Mouse (Mus musculus): ENCODE results near the gene Dera. TPM values are rescaled to one million over a fixed set of nuclear protein-coding genes. Genes with fewer than 3 reads are reported as not detected.

The Dera gene
- total and polyA plus RNA-seq, 3 experiments = 47.6 to 69.4 (median 51.2) TPM

- no peak for TF ChIP-seq GATA1 (IDR thresholded peaks at IDR 0.05; ENCODE audit: borderline replicate concordance, low read length)
- no peak for TF ChIP-seq CTCF (IDR thresholded peaks at IDR 0.05; ENCODE audit: low read depth, low read length)
- TF ChIP-seq POLR2AphosphoS5 (IDR thresholded peaks at IDR 0.05; ENCODE audit: insufficient replicate concordance, low read depth, low read length) = no peak
- no peak for TF ChIP-seq GATA2 (IDR thresholded peaks at IDR 0.05; ENCODE audit: borderline replicate concordance, low read depth, low read length)
- TF ChIP-seq TAL1 (conservative IDR thresholded peaks at IDR 0.05; ENCODE audit: low read depth, low read length) = no peak
- H3K4me3 ChIP-seq (ENCODE audit: low read depth, low read length) = no peak overlapping the region
- peaks cover 55% of the 10 kb centered on the region for H3K36me3 ChIP-seq (replicated peaks)
- no peaks in the 10 kb centered on the region for H3K27me3 ChIP-seq (ENCODE audit: insufficient read depth, low read length)
- no peaks in the 10 kb centered on the region for H3K9me3 ChIP-seq (replicated peaks)
- ATAC-seq (ENCODE audit: extremely low read depth, insufficient number of reproducible peaks, low FRiP score, poor library complexity, severe bottlenecking) (no peak), DNase-seq (ENCODE audit: low spot score) (no peak)
- no peaks in the 10 kb centered on the region for H3K4me1 ChIP-seq (ENCODE audit: insufficient read depth, low read depth, low read length)
Measured at GRCm38 (mm10) chr6:137806806-137807205, 52.5 kb downstream of the Dera start.

- H3K4me3 ChIP-seq (ENCODE audit: low read depth, low read length) = no peak overlapping the region
- H3K4me1 ChIP-seq (ENCODE audit: insufficient read depth, low read depth, low read length) = no peaks in the 10 kb centered on the region
- DNase-seq (ENCODE audit: low spot score) (no peak), ATAC-seq (ENCODE audit: extremely low read depth, insufficient number of reproducible peaks, low FRiP score, poor library complexity, severe bottlenecking) (no peak)
- no peaks in the 10 kb centered on the region for H3K27me3 ChIP-seq (ENCODE audit: insufficient read depth, low read length)
- H3K9me3 ChIP-seq (replicated peaks) = no peaks in the 10 kb centered on the region
- H3K36me3 ChIP-seq (replicated peaks) = peaks cover 54% of the 10 kb centered on the region
- no peak for TF ChIP-seq CTCF (IDR thresholded peaks at IDR 0.05; ENCODE audit: low read depth, low read length)
- no peak for TF ChIP-seq GATA1 (IDR thresholded peaks at IDR 0.05; ENCODE audit: borderline replicate concordance, low read length)
Measured at GRCm38 (mm10) chr6:137807296-137807695, 53.0 kb downstream of the Dera start.

GRCm38 (mm10) chr6:137808706-137809105 lies 54.4 kb downstream of the Dera start:
- no peaks in the 10 kb centered on the region for H3K9me3 ChIP-seq (replicated peaks)
- H3K4me1 ChIP-seq (ENCODE audit: insufficient read depth, low read depth, low read length) = no peaks in the 10 kb centered on the region
- no peak for DNase-seq (ENCODE audit: low spot score)
- H3K4me3 ChIP-seq (ENCODE audit: low read depth, low read length) = no peak overlapping the region
- H3K27me3 ChIP-seq (ENCODE audit: insufficient read depth, low read length) = no peaks in the 10 kb centered on the region
- TF ChIP-seq GATA1 (IDR thresholded peaks at IDR 0.05; ENCODE audit: borderline replicate concordance, low read length) (no peak), TAL1 (conservative IDR thresholded peaks at IDR 0.05; ENCODE audit: low read depth, low read length) (no peak), GATA2 (IDR thresholded peaks at IDR 0.05; ENCODE audit: borderline replicate concordance, low read depth, low read length) (no peak), CTCF (IDR thresholded peaks at IDR 0.05; ENCODE audit: low read depth, low read length) (no peak), POLR2AphosphoS5 (IDR thresholded peaks at IDR 0.05; ENCODE audit: insufficient replicate concordance, low read depth, low read length) (no peak)
- ATAC-seq (ENCODE audit: extremely low read depth, insufficient number of reproducible peaks, low FRiP score, poor library complexity, severe bottlenecking) = no peak
- H3K36me3 ChIP-seq (replicated peaks) = peaks cover 54% of the 10 kb centered on the region

GRCm38 (mm10) chr6:137810136-137810535 lies 55.8 kb downstream of the Dera start:
- no peaks in the 10 kb centered on the region for H3K9me3 ChIP-seq (replicated peaks)
- ATAC-seq (ENCODE audit: extremely low read depth, insufficient number of reproducible peaks, low FRiP score, poor library complexity, severe bottlenecking) (no peak), DNase-seq (ENCODE audit: low spot score) (no peak)
- TF ChIP-seq CTCF (IDR thresholded peaks at IDR 0.05; ENCODE audit: low read depth, low read length) = no peak
- TF ChIP-seq GATA2 (IDR thresholded peaks at IDR 0.05; ENCODE audit: borderline replicate concordance, low read depth, low read length) = no peak
- no peak for TF ChIP-seq GATA1 (IDR thresholded peaks at IDR 0.05; ENCODE audit: borderline replicate concordance, low read length)
- TF ChIP-seq POLR2AphosphoS5 (IDR thresholded peaks at IDR 0.05; ENCODE audit: insufficient replicate concordance, low read depth, low read length) = no peak
- TF ChIP-seq TAL1 (conservative IDR thresholded peaks at IDR 0.05; ENCODE audit: low read depth, low read length) = no peak
- H3K4me3 ChIP-seq (ENCODE audit: low read depth, low read length) = no peak overlapping the region
- peaks cover 61% of the 10 kb centered on the region for H3K36me3 ChIP-seq (replicated peaks)
- no peaks in the 10 kb centered on the region for H3K4me1 ChIP-seq (ENCODE audit: insufficient read depth, low read depth, low read length)
- H3K27me3 ChIP-seq (ENCODE audit: insufficient read depth, low read length) = no peaks in the 10 kb centered on the region

GRCm38 (mm10) chr6:137814006-137814405 lies 59.7 kb downstream of the Dera start:
- DNase-seq (ENCODE audit: low spot score) (no peak), ATAC-seq (ENCODE audit: extremely low read depth, insufficient number of reproducible peaks, low FRiP score, poor library complexity, severe bottlenecking) (peak; percentile 78)
- Histone ChIP-seq H3K9me3 (replicated peaks) (no peaks in the 10 kb centered on the region), H3K36me3 (replicated peaks) (peaks cover 59% of the 10 kb centered on the region), H3K4me1 (ENCODE audit: insufficient read depth, low read depth, low read length) (no peaks in the 10 kb centered on the region), H3K4me3 (ENCODE audit: low read depth, low read length) (no peak overlapping the region), H3K27me3 (ENCODE audit: insufficient read depth, low read length) (no peaks in the 10 kb centered on the region)
- TF ChIP-seq CTCF (IDR thresholded peaks at IDR 0.05; ENCODE audit: low read depth, low read length) (no peak), TAL1 (conservative IDR thresholded peaks at IDR 0.05; ENCODE audit: low read depth, low read length) (no peak), GATA2 (IDR thresholded peaks at IDR 0.05; ENCODE audit: borderline replicate concordance, low read depth, low read length) (no peak), POLR2AphosphoS5 (IDR thresholded peaks at IDR 0.05; ENCODE audit: insufficient replicate concordance, low read depth, low read length) (no peak), GATA1 (IDR thresholded peaks at IDR 0.05; ENCODE audit: borderline replicate concordance, low read length) (no peak)

GRCm38 (mm10) chr6:137816508-137816907 lies 62.2 kb downstream of the Dera start:
- Histone ChIP-seq H3K27me3 (ENCODE audit: insufficient read depth, low read length) (no peaks in the 10 kb centered on the region), H3K4me1 (ENCODE audit: insufficient read depth, low read depth, low read length) (no peaks in the 10 kb centered on the region), H3K4me3 (ENCODE audit: low read depth, low read length) (no peak overlapping the region), H3K36me3 (replicated peaks) (peaks cover 60% of the 10 kb centered on the region), H3K9me3 (replicated peaks) (no peaks in the 10 kb centered on the region)
- no peak for ATAC-seq (ENCODE audit: extremely low read depth, insufficient number of reproducible peaks, low FRiP score, poor library complexity, severe bottlenecking)
- DNase-seq (ENCODE audit: low spot score) = no peak
- no peak for TF ChIP-seq POLR2AphosphoS5 (IDR thresholded peaks at IDR 0.05; ENCODE audit: insufficient replicate concordance, low read depth, low read length)
- no peak for TF ChIP-seq CTCF (IDR thresholded peaks at IDR 0.05; ENCODE audit: low read depth, low read length)
- no peak for TF ChIP-seq TAL1 (conservative IDR thresholded peaks at IDR 0.05; ENCODE audit: low read depth, low read length)
- TF ChIP-seq GATA1 (IDR thresholded peaks at IDR 0.05; ENCODE audit: borderline replicate concordance, low read length) = no peak
- no peak for TF ChIP-seq GATA2 (IDR thresholded peaks at IDR 0.05; ENCODE audit: borderline replicate concordance, low read depth, low read length)

- no peaks in the 10 kb centered on the region for H3K9me3 ChIP-seq (replicated peaks)
- TF ChIP-seq TAL1 (conservative IDR thresholded peaks at IDR 0.05; ENCODE audit: low read depth, low read length) (no peak), GATA2 (IDR thresholded peaks at IDR 0.05; ENCODE audit: borderline replicate concordance, low read depth, low read length) (no peak), CTCF (IDR thresholded peaks at IDR 0.05; ENCODE audit: low read depth, low read length) (no peak), GATA1 (IDR thresholded peaks at IDR 0.05; ENCODE audit: borderline replicate concordance, low read length) (no peak), POLR2AphosphoS5 (IDR thresholded peaks at IDR 0.05; ENCODE audit: insufficient replicate concordance, low read depth, low read length) (no peak)
- H3K4me3 ChIP-seq (ENCODE audit: low read depth, low read length) = no peak overlapping the region
- ATAC-seq (ENCODE audit: extremely low read depth, insufficient number of reproducible peaks, low FRiP score, poor library complexity, severe bottlenecking) (no peak), DNase-seq (ENCODE audit: low spot score) (no peak)
- no peaks in the 10 kb centered on the region for H3K27me3 ChIP-seq (ENCODE audit: insufficient read depth, low read length)
- H3K36me3 ChIP-seq (replicated peaks) = peaks cover 33% of the 10 kb centered on the region
- no peaks in the 10 kb centered on the region for H3K4me1 ChIP-seq (ENCODE audit: insufficient read depth, low read depth, low read length)
Measured at GRCm38 (mm10) chr6:137822550-137822949, 68.2 kb downstream of the Dera start.
